Comparison of ENCODE assay signal across 24 mouse cellular contexts in the genomic region with DNA sequence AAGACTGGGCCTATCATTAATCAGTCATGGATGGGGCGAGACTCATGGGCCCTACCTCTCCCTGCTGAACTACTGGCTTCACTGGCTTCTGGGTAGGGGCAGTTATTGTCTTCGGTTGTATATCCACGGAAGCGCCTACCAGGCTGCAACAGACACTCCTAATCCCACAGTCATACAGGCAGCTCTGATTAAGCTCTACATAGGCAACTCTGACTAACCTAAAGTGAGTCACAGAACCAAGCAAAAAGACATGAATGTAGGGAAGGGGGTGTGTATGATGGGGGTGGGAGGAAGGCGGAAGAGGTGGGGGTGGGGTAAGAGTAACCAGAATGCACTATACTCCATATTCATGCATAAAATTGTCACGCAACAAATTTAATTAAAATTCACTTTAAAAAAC.
"Had no signal": no experiment of that assay in that cellular context is flagged by ENCODE, and none has a peak within 500 bp of the region (broad histone marks: within the 10 kb centered on the region; RNA-seq: fewer than 3 reads in every experiment).

No protein-coding gene starts in this region.

- H3K4me3 ChIP-seq: heart, adult 2 months; heart, embryonic 13.5 days; heart, embryonic 15.5 days; hindbrain, embryonic 13.5 days; hindbrain, embryonic 15.5 days; limb, embryonic 10.5 days; limb, embryonic 12.5 days; liver, embryonic 13.5 days; liver, embryonic 15.5 days had no signal

- H3K4me2 ChIP-seq: heart, embryonic 11.5 days; heart, embryonic 13.5 days; heart, embryonic 15.5 days; hindbrain, embryonic 13.5 days; hindbrain, embryonic 15.5 days; limb, embryonic 12.5 days; liver, embryonic 11.5 days; liver, embryonic 13.5 days; liver, embryonic 15.5 days had no signal

- H3K4me1 ChIP-seq: heart, embryonic 13.5 days; heart, embryonic 15.5 days; hindbrain, embryonic 15.5 days; limb, embryonic 12.5 days; liver, embryonic 13.5 days; liver, embryonic 15.5 days had no signal

- ATAC-seq: hindbrain, postnatal 0 days; intestine, embryonic 16.5 days had no signal

- H3K27ac ChIP-seq: heart, adult 2 months; heart, embryonic 13.5 days; heart, embryonic 15.5 days; hindbrain, embryonic 13.5 days; hindbrain, embryonic 15.5 days; hindbrain, postnatal 0 days; limb, embryonic 10.5 days; limb, embryonic 12.5 days; liver, embryonic 13.5 days; liver, embryonic 15.5 days had no signal

- H3K27me3 ChIP-seq: heart, embryonic 13.5 days; heart, embryonic 15.5 days; hindbrain, embryonic 13.5 days; hindbrain, embryonic 15.5 days; limb, embryonic 12.5 days; liver, embryonic 13.5 days; liver, embryonic 15.5 days had no signal

- H3K9me3 ChIP-seq: heart, embryonic 13.5 days; heart, embryonic 15.5 days; hindbrain, embryonic 13.5 days; hindbrain, embryonic 15.5 days; limb, embryonic 10.5 days; limb, embryonic 12.5 days; liver, embryonic 13.5 days; liver, embryonic 15.5 days had no signal

- DNase-seq: gastrocnemius, postnatal 14 days; gastrocnemius, postnatal 36 days; heart, adult 11 months; heart, adult 2 months; heart, postnatal 14 days; heart, postnatal 36 days; kidney, adult 11 months; kidney, adult 2 months; kidney, postnatal 10 days; kidney, postnatal 25 days; kidney, postnatal 4 days; liver; liver, embryonic 13.5 days had no signal

- H3K36me3 ChIP-seq: liver, embryonic 13.5 days; liver, embryonic 15.5 days had no signal

- H3K9ac ChIP-seq: heart, embryonic 13.5 days; heart, embryonic 15.5 days; hindbrain, embryonic 13.5 days; hindbrain, embryonic 15.5 days; limb, embryonic 12.5 days; liver, embryonic 13.5 days; liver, embryonic 15.5 days had no signal
